Mouse (Mus musculus): ENCODE measurements around the gene Gm49369.
"Not testable (repeated sequence)": the region's sequence is repeated elsewhere in the genome, so short reads cannot be mapped to it uniquely, and the experiment has no call there.

Gm49369 gene

DNA sequence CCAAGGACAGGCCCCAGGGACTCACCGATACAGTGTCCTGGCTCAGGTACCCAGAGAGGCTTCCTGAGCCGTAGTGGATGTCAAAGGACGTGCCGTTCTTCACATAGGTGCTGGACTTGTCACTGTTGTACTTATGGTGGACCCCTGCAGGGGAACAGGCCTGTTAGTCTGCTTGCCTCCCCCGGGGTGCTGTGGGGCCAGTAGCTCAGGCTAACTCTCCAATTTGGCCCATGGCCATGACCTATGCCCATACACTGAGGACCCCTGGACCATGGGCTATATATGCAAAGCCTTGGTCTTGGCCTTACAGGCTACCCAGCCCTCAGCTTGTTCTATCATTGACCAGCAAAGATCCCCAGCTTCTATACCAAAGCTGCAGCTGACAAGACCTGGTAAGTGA, at the start of gene Gm49369:
Gene Gm49369, minus strand, starts transcription at position 101 of the 400 bp plus-strand sequence.
- DNase-seq (ENCODE audit: low spot score), result no peak

DNA sequence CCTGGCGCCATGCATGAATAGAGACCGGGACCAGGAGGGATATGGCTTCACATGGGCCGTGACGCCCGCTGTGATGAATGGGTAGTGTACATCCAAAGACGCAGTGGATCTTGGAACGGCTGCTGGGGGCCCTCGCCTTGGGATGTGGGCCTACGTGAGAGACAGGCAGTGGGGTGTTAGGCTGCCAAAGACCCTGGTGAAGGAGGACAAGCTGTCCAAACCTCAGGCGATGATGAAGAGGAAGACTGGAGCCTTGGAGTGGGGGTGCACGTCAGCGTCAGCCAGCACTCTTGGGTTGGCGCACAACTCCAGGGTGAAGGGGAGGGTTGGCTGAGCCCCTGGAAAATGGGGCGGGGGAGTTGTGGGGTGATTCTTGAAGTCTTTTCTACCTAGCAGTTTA, 48.6 kb upstream of the Gm49369 start:
- DNase-seq (ENCODE audit: low spot score), result no peak

DNA sequence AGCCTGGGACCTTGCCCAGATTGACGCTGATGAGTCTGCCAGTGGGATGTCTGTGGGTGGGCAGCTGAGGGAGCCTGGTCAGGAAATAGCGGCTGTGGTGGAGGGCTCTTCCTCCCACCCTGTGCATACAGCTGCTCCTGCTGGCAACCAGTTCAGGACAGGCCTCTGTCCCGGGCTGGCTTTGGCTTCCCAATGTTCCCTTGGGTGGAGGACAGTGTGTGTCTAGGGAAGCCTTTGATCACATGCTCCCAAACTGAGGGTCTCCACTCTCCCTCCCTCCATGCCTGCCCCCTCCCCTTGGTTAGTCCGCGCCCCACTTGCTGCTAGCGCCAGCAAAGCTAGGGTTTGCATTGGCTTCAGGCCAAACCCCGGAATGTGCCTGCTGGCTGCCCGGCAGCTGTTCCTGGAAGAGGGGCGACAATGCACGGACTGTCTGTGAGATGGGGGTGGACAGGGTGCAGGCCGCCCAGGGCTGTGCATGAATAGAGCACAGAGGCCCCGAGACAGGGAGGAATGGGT, 47.8 kb upstream of the Gm49369 start:
- DNase-seq (ENCODE audit: low spot score), result no peak

DNA sequence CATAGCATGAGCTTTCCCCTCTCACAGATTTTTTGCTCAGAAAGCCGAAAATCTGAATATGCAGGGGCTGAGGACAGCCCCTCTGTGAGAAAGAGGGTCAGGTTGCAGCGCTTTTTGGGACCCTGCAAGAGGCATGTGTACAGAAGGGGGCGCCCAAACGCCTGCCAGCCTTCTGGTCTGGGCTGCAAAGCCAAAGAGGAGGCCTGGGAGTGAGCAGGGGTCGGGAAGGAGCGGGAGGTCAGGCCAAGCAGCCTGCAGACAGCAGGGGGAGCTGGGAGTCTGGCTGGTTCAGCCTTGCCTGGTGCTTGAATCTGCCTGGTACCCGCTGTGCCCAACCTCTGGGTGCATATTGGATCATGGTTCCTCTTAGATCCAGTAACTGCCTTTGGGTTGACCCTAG, 45.7 kb upstream of the Gm49369 start:
- DNase-seq (ENCODE audit: low spot score), result peak; percentile 60

DNA sequence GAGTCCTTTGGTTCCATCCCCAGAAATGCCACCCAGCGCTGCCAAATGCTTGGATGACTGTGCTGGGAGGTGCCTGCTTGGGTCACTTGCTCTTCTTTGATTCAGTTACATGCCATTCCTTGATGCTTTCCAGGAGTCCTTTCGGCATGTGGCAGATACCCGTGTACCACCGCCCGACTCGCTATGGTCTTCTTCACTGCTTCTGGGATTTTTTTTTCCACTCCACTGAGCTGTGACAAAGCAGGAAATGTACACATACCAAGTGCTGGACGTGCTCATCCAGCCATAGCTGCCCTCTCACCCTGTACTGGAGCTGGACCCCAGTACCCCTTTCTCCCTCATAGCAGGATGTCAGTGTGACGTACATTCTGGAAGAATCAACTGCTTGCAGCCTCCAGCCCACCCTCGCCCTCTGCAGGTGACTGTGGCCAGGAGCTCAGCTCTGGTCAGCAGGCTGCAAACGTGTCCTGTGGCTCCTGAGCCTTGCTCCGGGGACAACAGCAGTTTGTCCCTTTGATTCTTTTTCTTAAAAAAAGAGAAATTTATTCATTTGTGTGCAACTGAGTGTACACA, 43.3 kb upstream of the Gm49369 start:
- DNase-seq (ENCODE audit: low spot score), result no peak

DNA sequence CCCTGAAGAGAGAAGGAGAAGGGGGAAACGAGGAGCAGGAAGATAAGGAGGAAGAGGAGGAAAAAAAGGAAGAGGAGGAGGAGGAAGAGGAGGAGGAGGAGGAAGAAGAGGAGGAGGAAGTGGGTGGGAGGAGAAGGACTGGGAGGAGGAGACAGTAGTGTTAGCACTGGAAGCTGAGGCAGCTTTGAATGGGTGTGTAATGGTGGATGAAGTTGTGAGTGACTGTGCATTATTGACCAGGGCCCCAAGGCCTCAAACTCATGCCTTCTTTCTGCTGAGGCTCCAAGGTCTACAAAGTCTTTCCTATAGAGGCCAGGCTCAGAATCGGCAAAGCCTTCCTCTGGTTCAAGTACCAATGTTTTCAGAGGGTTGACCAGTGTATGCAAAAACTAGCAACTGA, 39.4 kb upstream of the Gm49369 start:
- no peak for DNase-seq (ENCODE audit: low spot score)

GRCm38 (mm10) chr7:142419887-142420286, 37.4 kb upstream of the Gm49369 start:
- no peak for DNase-seq (ENCODE audit: low spot score)

DNA sequence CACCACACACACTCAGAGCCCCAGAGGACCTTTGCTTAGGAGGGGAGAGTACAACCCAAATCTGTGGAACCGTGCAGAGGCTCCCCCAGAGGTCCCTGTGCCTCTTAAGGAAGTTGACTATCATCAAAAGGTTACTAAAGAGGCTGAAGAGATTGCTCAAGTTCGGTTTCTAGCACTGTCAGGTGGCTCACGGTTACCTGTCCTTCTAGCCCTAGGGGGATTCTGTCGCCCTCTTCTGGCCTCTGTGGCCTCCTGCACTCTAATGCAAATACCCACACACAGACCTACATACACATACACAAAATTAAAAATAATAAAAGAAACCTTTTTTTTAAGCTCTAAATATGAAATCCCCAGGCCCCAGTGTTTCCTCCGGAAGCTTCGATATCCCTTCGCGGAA, 36.2 kb upstream of the Gm49369 start:
- DNase-seq (ENCODE audit: low spot score), result no peak

GRCm38 (mm10) chr7:142418027-142418426, 35.6 kb upstream of the Gm49369 start:
- DNase-seq (ENCODE audit: low spot score), result no peak

GRCm38 (mm10) chr7:142416225-142416624, 33.8 kb upstream of the Gm49369 start:
- DNase-seq (ENCODE audit: low spot score), result no peak

- DNase-seq (ENCODE audit: low spot score), result no peak
Observed at GRCm38 (mm10) chr7:142415314-142415713, 32.8 kb upstream of the Gm49369 start.

DNA sequence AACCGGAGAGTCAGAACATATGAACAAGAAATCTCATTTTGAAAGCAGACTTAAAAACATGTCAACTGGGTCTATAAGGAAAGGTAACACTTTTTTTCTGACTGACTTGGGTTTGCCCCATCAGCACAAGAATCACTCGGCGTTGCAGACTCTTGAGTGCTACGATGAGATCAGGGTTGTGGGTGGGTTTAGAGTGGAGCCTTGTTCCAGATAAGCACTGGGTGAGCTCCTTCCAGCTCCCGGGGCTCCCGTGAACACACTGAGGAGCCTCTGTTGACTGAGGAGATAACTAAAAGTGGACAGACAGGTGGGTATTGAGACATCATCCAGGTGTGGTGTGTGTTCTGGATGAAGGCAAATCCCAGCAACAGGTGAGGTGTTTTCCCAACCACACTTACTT, 30.8 kb upstream of the Gm49369 start:
- no peak for DNase-seq (ENCODE audit: low spot score)

- DNase-seq (ENCODE audit: low spot score), result no peak
Observed at GRCm38 (mm10) chr7:142409603-142410002, 27.1 kb upstream of the Gm49369 start.

GRCm38 (mm10) chr7:142408686-142409085, 26.2 kb upstream of the Gm49369 start:
- DNase-seq (ENCODE audit: low spot score), result no peak

- DNase-seq (ENCODE audit: low spot score), result no peak
Observed at GRCm38 (mm10) chr7:142407935-142408334, 25.5 kb upstream of the Gm49369 start.

- not testable (repeated sequence) for DNase-seq (ENCODE audit: low spot score)
Observed at GRCm38 (mm10) chr7:142405134-142405533, 22.7 kb upstream of the Gm49369 start.

GRCm38 (mm10) chr7:142403591-142403990, 21.1 kb upstream of the Gm49369 start:
- DNase-seq (ENCODE audit: low spot score), result no peak

GRCm38 (mm10) chr7:142400750-142401142, 18.3 kb upstream of the Gm49369 start:
- no peak for DNase-seq (ENCODE audit: low spot score)

DNA sequence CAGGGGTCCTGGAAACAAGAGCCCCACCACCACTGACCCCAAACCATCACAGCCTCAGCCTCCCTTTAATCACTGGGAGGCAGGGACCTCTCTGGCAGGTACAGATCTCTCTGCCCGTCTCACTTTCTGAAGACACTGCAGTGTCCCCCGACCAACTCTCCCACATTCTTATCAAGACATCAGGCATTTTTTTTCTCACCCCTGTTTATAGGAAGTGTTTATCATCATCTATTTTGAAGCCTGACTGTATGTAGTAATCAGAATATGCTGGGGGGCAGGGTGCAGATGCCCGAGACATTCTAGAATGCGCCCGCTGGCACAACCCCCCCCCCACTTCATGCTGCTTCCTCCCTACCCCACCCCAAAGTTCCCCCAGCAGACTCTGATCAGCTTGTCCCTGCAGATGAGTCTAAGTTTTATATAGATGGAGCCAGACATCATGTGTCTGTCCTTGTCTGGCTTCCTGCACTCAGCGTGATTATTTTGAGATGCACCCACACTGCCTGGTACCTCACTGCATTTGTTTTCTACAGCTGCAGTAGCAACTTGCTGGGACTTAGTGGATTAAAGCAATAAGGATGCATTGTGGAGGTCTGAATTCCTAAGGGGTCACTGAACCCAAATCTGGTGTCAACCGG, 17.8 kb upstream of the Gm49369 start:
- no peak for DNase-seq (ENCODE audit: low spot score)

GRCm38 (mm10) chr7:142399250-142399649, 16.8 kb upstream of the Gm49369 start:
- DNase-seq (ENCODE audit: low spot score), result no peak

GRCm38 (mm10) chr7:142398052-142398451, 15.6 kb upstream of the Gm49369 start:
- no peak for DNase-seq (ENCODE audit: low spot score)

DNA sequence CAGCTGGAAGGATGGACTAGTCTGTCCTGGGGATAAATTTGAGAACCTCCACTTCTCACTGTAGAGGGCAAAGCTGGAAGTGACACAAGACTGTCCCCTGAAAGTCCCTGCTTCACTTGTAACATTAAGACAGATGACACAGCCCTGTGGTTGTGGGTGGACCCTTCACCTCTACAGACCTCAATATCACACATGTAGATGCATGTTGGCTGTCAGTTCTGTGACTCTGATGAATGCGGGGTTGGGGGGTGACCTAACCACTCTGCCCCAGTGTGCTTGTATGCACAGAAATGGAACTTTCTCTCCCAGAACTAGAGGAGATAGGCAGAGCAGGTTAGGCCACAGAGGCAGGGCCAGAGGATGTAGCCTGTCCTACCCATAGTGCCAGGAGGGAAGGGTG, 14.1 kb upstream of the Gm49369 start:
- no peak for DNase-seq (ENCODE audit: low spot score)

- DNase-seq (ENCODE audit: low spot score), result no peak
Observed at GRCm38 (mm10) chr7:142395472-142395871, 13.0 kb upstream of the Gm49369 start.

Measured in ovary, postnatal 36 days (tissue).